Mouse (Mus musculus) liver, postnatal 0 days (tissue): ENCODE results near the gene Tfdp1. TPM values are rescaled to one million over a fixed set of nuclear protein-coding genes. Genes with fewer than 3 reads are reported as not detected.

Experiments used
- ATAC-seq: fragments of 200-750 bp; cut with Nextera tagmentation; 2 replicates; pipeline ENCODE4 v1.8.0; 2017; ENCODE audit warnings: mild to moderate bottlenecking, moderate library complexity
- DNase-seq: peaks from one replicate; pipeline ENCODE4 v3.0.0-alpha.2; 2016
- H3K27ac ChIP-seq: fragments of 300-500 bp; sonication (generic); 2 replicates; pipeline ENCODE4 v1.5.1; 2014; ENCODE audit warnings: antibody characterized with exemption, moderate library complexity, mild to moderate bottlenecking, low read depth
- H3K27me3 ChIP-seq: fragments of 300-500 bp; sonication (generic); 2 replicates; pipeline ENCODE4 v1.6.1; 2014; ENCODE audit warnings: low read length, control low read depth, mixed read lengths; ENCODE audit not compliant: insufficient read depth
- H3K36me3 ChIP-seq: fragments of 300-500 bp; sonication (generic); replicated peaks from 2 replicates; pipeline ENCODE4 v1.6.1; 2014; ENCODE audit warnings: mild to moderate bottlenecking, control low read depth, low read length, moderate library complexity, mixed read lengths; ENCODE audit not compliant: insufficient read depth
- H3K4me1 ChIP-seq: fragments of 300-500 bp; sonication (generic); 2 replicates; pipeline ENCODE4 v1.6.1; 2014; ENCODE audit warnings: antibody characterized with exemption, mild to moderate bottlenecking, control low read depth; ENCODE audit not compliant: insufficient read depth
- H3K4me2 ChIP-seq: fragments of 300-500 bp; sonication (generic); 2 replicates; pipeline ENCODE4 v1.6.1; 2014; ENCODE audit warnings: low read depth, mild to moderate bottlenecking, low read length, moderate library complexity, mixed read lengths
- H3K4me3 ChIP-seq: fragments of 300-500 bp; sonication (generic); 2 replicates; pipeline ENCODE4 v1.5.1; 2014; ENCODE audit warnings: low read depth, low read length
- H3K9ac ChIP-seq: fragments of 300-500 bp; sonication (generic); replicated peaks from 2 replicates; pipeline ENCODE4 v1.6.1; 2014; ENCODE audit warnings: mild to moderate bottlenecking, moderate library complexity
- H3K9me3 ChIP-seq: fragments of 300-500 bp; sonication (generic); 2 replicates; pipeline ENCODE4 v1.6.1; 2016; ENCODE audit warnings: mild to moderate bottlenecking, control low read depth, low read length, mixed read lengths
- CTCF ChIP-seq: sonication (generic); IDR thresholded peaks from 2 replicates; pipeline ENCODE4 v1.5.1; 2016; ENCODE audit warnings: antibody characterized with exemption, low read depth
- EP300 ChIP-seq: IDR thresholded peaks from 2 replicates; pipeline ENCODE4 v1.6.1; 2016; ENCODE audit warnings: antibody characterized with exemption, low read depth, mild to moderate bottlenecking
- WGBS: fragments of 180-500 bp; shearing (Covaris S2); extraction: QIAGEN DNeasy Blood & Tissue Kit; methylation state at CpG from one replicate; pipeline ENCODE4 v1.1.7; 2014; ENCODE audit not compliant: insufficient replicate concordance; 5-methylcytosine and 5-hydroxymethylcytosine counted together
- polyA plus RNA-seq: library from polyadenylated mRNA; unstranded; fragments of >200 nt; fragmentation: Nextera tagmentation; extraction: Ambion mirVana; gene quantifications from 2 replicates; pipeline ENCODE4 v1.2.1, GENCODE M21; 2015

The Tfdp1 gene
- 45.9 and 52.5 TPM in 2 replicates for polyA plus RNA-seq

DNA sequence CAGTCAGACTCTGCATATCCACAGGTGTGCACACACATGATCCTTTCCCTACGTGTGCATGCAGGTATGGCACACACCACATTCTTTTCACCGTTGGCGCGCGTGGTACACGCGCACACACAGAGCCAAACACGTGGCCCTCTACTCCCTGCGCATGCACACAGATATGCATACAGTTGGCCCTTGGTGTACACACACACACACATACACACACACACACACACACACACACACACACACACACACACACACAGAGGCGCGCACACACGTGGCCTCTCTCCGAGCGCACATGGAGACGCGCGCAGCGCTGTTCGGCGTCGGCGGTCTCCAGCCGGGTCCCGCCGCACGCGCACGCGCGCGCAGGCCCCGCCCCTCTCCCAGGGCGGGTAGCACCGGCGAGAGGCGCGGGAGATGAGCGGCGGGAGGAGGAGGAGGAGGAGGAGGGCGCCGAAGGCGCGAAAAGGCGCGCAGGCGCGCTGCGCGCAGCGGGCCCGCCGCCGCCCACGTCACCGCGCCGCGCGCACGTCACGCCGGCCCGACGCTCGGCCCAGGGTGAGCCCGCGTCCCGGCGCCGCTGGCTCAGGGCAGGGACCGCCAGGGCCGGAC, at the start of gene Tfdp1:
TSS of gene Tfdp1 (plus strand) at position 497 of the 606 bp plus-strand sequence.
- Histone ChIP-seq H3K4me2 (peak within 1 kb of the TSS; percentile 97), H3K4me1 (peaks cover 26% of the 10 kb centered on the region), H3K9me3 (no peaks in the 10 kb centered on the region), H3K27me3 (no peaks in the 10 kb centered on the region), H3K4me3 (peak within 1 kb of the TSS; percentile 84), H3K9ac (peak within 1 kb of the TSS; percentile 97), H3K27ac (peak within 1 kb of the TSS; percentile 90), H3K36me3 (peaks cover 25% of the 10 kb centered on the region)
- TF ChIP-seq CTCF = no peak
- no peak for TF ChIP-seq EP300
- ATAC-seq (peak; percentile 94), DNase-seq (peak; percentile 90)
- under 1% methylated on average over 54 of the region's 72 CpGs for WGBS

DNA sequence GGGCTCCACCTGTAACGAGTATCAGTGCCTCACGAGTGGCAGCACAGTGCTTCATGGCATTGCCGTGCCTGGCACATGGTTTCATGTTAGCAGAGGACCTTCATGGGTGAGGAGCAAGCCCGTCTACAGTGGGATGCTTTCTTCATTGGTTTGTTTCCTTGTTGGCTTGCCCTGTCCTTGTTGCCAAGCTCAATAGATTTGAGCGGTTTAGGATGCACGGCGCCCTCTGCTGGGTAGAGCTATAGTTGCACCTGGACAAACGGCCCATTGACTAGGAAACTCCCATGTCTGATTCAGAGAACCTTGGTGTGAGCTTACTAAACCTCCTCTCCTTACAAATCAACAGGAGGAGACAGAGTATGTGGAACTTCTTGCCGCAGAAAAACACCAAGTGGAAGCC, 46.2 kb upstream of the Tfdp1 start:
- peaks cover 7% of the 10 kb centered on the region; the same call in 1 of the 2 replicates for H3K4me1 ChIP-seq
- WGBS = 27% methylated on average over 9 of the region's 9 CpGs
- DNase-seq = peak; percentile 86
- TF ChIP-seq CTCF = peak; percentile 95
- no peak for TF ChIP-seq EP300
- no peak overlapping the region for H3K4me3 ChIP-seq
- no peak overlapping the region for H3K9ac ChIP-seq
- H3K36me3 ChIP-seq = peaks cover 29% of the 10 kb centered on the region
- no peak for ATAC-seq
- H3K4me2 ChIP-seq = no peak overlapping the region
- H3K27ac ChIP-seq = no peak overlapping the region
- no peaks in the 10 kb centered on the region for H3K9me3 ChIP-seq
- H3K27me3 ChIP-seq = no peaks in the 10 kb centered on the region

DNA sequence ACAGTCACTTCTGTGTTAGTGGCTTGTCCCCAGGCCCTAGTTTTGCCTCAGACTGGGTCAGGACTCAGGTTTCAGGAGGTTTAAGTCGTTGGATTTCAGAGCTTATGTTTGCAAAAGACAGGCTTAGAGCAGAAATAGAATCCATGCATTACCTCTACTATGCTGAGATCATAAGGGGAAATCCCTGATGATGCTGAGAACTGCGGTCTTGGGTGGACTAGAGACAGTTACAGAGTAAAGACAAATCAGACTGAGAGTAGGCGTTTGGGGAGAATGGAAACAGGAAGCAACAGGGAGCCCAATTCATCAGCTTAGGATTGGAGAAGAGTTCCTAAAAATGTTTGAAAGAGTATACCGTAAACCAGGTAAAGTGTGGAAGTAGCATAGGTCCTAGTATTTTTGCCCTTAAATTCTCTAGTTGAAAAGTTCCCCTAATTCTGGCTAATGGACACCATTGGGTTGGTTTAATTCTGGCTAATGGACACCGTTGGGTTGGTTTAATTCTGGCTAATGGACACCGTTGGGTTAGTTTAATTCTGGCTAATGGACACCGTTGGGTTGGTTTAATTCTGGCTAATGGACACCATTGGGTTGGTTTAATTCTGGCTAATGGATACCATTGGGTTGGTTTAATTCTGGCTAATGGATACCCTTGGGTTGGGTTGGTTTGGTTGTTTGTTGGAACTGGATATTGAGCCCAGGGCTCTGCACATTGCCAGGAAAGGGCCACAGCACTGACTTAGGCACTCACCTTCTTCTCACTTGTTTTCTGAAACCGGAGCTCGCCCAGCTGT, 44.7 kb upstream of the Tfdp1 start:
- 82% methylated on average over 9 of the region's 9 CpGs for WGBS
- no peak overlapping the region for H3K4me2 ChIP-seq
- H3K9ac ChIP-seq = no peak overlapping the region
- H3K27me3 ChIP-seq = no peaks in the 10 kb centered on the region
- H3K9me3 ChIP-seq = no peaks in the 10 kb centered on the region
- no peak overlapping the region for H3K4me3 ChIP-seq
- no peak for ATAC-seq
- H3K4me1 ChIP-seq = peaks cover 1% of the 10 kb centered on the region; the same call in 1 of the 2 replicates
- no peak for DNase-seq
- TF ChIP-seq EP300 (no peak), CTCF (no peak)
- peaks cover 31% of the 10 kb centered on the region for H3K36me3 ChIP-seq
- no peak overlapping the region for H3K27ac ChIP-seq

DNA sequence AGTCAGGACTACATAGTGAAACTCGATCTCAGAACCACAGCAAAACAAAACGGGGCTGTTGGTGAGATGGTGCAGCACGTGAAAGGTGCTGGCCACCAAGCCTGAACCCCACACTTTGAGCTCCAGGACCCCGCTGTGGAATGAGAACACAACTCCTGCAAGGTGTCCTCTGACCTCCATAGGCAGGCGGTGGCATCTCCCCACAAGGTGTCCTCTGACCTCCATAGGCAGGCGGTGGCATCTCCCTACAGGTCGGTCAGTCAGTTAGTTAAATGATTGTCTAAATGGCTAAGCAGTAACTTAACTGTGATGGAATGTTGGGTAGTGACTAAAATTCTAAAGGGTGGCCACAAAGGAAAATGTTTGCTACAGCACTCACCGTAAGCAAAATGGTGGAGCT, 39.0 kb upstream of the Tfdp1 start:
- ATAC-seq (no peak), DNase-seq (no peak)
- H3K9ac ChIP-seq = no peak overlapping the region
- no peaks in the 10 kb centered on the region for H3K27me3 ChIP-seq
- 89% methylated on average over 8 of the region's 8 CpGs for WGBS
- peaks cover 36% of the 10 kb centered on the region for H3K36me3 ChIP-seq
- H3K4me2 ChIP-seq = no peak overlapping the region
- no peak overlapping the region for H3K27ac ChIP-seq
- no peaks in the 10 kb centered on the region for H3K9me3 ChIP-seq
- H3K4me3 ChIP-seq = no peak overlapping the region
- no peaks in the 10 kb centered on the region for H3K4me1 ChIP-seq
- TF ChIP-seq CTCF = no peak
- TF ChIP-seq EP300 = no peak

DNA sequence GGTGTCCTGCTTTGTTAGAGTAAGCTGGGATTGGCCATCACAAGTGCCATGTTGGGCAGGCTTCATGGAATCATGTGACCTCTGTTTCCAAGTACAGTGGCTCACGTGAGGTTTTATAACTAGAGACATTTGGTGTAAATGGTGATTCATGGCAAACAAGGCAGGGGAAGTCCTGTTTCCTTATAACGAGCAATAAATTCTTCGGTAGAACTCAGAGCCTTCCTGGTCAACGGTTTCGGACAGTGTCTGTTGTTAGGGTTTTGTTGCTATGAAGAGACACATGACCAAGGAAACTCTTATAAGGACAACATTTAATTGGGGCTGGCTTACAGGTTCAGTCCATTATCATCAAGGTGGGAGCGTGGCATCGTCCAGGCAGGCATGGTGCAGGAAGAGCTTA, 37.5 kb upstream of the Tfdp1 start:
- Histone ChIP-seq H3K4me3 (no peak overlapping the region), H3K9me3 (no peaks in the 10 kb centered on the region), H3K9ac (no peak overlapping the region), H3K36me3 (peaks cover 22% of the 10 kb centered on the region), H3K4me2 (no peak overlapping the region), H3K27ac (no peak overlapping the region), H3K4me1 (no peaks in the 10 kb centered on the region), H3K27me3 (no peaks in the 10 kb centered on the region)
- TF ChIP-seq CTCF = no peak
- no peak for TF ChIP-seq EP300
- ATAC-seq (no peak), DNase-seq (no peak)
- 86% methylated on average over 7 of the region's 7 CpGs for WGBS

DNA sequence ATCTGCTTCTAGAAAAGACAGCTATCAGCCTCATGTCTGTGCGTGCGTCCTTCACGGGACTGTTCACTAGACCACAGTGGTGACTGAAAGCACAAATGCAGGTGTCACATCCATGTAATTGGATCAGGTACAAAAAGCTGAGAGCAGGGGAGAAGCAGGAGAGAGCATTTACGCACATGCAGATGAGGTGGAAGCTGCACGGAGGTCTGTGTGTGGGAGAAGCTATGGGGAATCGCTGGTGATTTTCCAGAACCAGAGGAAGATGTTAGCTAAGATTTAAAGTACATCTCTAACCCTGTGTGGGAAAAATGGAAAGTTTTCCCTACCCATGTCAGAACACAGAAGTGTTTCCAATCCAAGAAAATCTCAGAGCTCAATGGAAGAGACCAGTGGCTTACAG, 33.1 kb upstream of the Tfdp1 start:
- no peaks in the 10 kb centered on the region for H3K27me3 ChIP-seq
- no peak overlapping the region for H3K4me2 ChIP-seq
- H3K9ac ChIP-seq = no peak overlapping the region
- H3K27ac ChIP-seq = no peak overlapping the region
- no peak for DNase-seq
- 87% methylated on average over 6 of the region's 6 CpGs for WGBS
- no peak overlapping the region for H3K4me3 ChIP-seq
- H3K36me3 ChIP-seq = peaks cover 2% of the 10 kb centered on the region; the same call in 1 of the 2 replicates
- H3K4me1 ChIP-seq = no peaks in the 10 kb centered on the region
- no peak for ATAC-seq
- no peak for TF ChIP-seq CTCF
- TF ChIP-seq EP300 = no peak
- no peaks in the 10 kb centered on the region for H3K9me3 ChIP-seq
